Mouse (Mus musculus) stomach, embryonic 14.5 days (tissue): ENCODE data around the gene Med16. TPM values are rescaled to one million over a fixed set of nuclear protein-coding genes. Genes with fewer than 3 reads are reported as not detected.

Experiments used
- ATAC-seq: fragments of 200-750 bp; cut with Nextera tagmentation; 2 replicates; pipeline ENCODE4 v1.8.0; 2017; ENCODE audit warnings: low read depth, moderate TSS enrichment; ENCODE audit not compliant: insufficient number of reproducible peaks, insufficient read depth, low FRiP score
- H3K27ac ChIP-seq: fragments of 300-500 bp; sonication (generic); 2 replicates; pipeline ENCODE4 v1.5.1; 2014; ENCODE audit warnings: mild to moderate bottlenecking, low read length, moderate library complexity, mixed read lengths
- H3K27me3 ChIP-seq: fragments of 300-500 bp; sonication (generic); 2 replicates; pipeline ENCODE4 v1.6.1; 2014; ENCODE audit warnings: low read length, control low read depth, mixed read lengths; ENCODE audit not compliant: control insufficient read depth, insufficient read depth
- H3K36me3 ChIP-seq: fragments of 300-500 bp; sonication (generic); 2 replicates; pipeline ENCODE4 v1.6.1; 2014; ENCODE audit warnings: mild to moderate bottlenecking, control low read depth, low read length, moderate library complexity, mixed read lengths; ENCODE audit not compliant: control insufficient read depth, insufficient read depth
- H3K4me1 ChIP-seq: fragments of 300-500 bp; sonication (generic); 2 replicates; pipeline ENCODE4 v1.6.1; 2014; ENCODE audit warnings: low read length, control low read depth, mixed read lengths; ENCODE audit not compliant: control insufficient read depth, insufficient read depth
- H3K4me2 ChIP-seq: fragments of 300-500 bp; sonication (generic); replicated peaks from 2 replicates; pipeline ENCODE4 v1.6.1; 2014; ENCODE audit warnings: low read depth, low read length, control low read depth
- H3K4me3 ChIP-seq: fragments of 300-500 bp; sonication (generic); 2 replicates; pipeline ENCODE4 v1.5.1; 2014; ENCODE audit warnings: low read depth, low read length, control low read depth
- H3K9ac ChIP-seq: fragments of 300-500 bp; sonication (generic); replicated peaks from 2 replicates; pipeline ENCODE4 v1.6.1; 2014; ENCODE audit warnings: low read depth, mild to moderate bottlenecking, control low read depth, low read length, moderate library complexity, mixed read lengths
- H3K9me3 ChIP-seq: fragments of 300-500 bp; sonication (generic); 2 replicates; pipeline ENCODE4 v1.6.1; 2016; ENCODE audit warnings: low read depth, low read length, control low read depth; ENCODE audit not compliant: control insufficient read depth
- WGBS: fragments of 180-500 bp; shearing (Covaris S2); extraction: QIAGEN DNeasy Blood & Tissue Kit; methylation state at CpG from one replicate; pipeline ENCODE4 v1.1.7; 2014; 5-methylcytosine and 5-hydroxymethylcytosine counted together
- microRNA-seq: library from miRNA; unstranded; fragments of <30 nt; microRNA quantifications from one replicate; pipeline ENCODE4, GENCODE M21; 2016
- polyA plus RNA-seq: library from polyadenylated mRNA; unstranded; fragments of >200 nt; fragmentation: Nextera tagmentation; extraction: Ambion mirVana; gene quantifications from 2 replicates; pipeline ENCODE4 v1.2.1, GENCODE M21; 2014

Gene Med16
- polyA plus RNA-seq, 1 experiment from 2014 or later: 43.4 TPM

DNA sequence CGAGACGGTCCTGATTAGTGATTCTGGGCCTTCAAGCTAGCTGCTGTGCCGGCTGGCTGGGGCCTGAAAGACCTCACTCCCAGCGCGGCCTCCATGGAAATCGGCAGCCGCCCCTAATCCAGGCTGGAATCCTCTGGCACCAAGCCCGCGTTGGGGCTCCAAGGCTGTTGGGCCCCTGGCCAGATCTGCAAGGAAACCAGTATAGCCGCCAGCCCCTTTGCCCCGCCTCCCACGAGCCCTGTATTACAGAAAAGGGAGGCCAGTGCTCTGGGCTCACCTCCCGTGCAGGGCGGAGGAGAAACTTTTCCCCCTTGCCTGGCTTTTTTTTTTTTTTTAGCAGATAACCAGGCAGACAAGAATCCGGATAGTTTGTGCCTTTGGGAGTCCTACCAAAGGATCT lies 55.3 kb downstream of the Med16 start:
- under 1% methylated on average over 15 of the region's 15 CpGs for WGBS
- H3K4me1 ChIP-seq: peaks cover 46% of the 10 kb centered on the region
- peak overlapping the region; percentile 75 for H3K9ac ChIP-seq
- H3K4me2 ChIP-seq: peak overlapping the region; percentile 79
- H3K9me3 ChIP-seq: no peaks in the 10 kb centered on the region
- H3K27ac ChIP-seq: peak overlapping the region; percentile 100
- H3K4me3 ChIP-seq: peak overlapping the region; percentile 46
- no peaks in the 10 kb centered on the region for H3K27me3 ChIP-seq
- peaks cover 21% of the 10 kb centered on the region; the same call in 1 of the 2 replicates for H3K36me3 ChIP-seq
- peak; percentile 51 for ATAC-seq

- peaks cover 40% of the 10 kb centered on the region for H3K4me1 ChIP-seq
Observed at GRCm38 (mm10) chr10:79852827-79853226, 55.9 kb downstream of the Med16 start.

DNA sequence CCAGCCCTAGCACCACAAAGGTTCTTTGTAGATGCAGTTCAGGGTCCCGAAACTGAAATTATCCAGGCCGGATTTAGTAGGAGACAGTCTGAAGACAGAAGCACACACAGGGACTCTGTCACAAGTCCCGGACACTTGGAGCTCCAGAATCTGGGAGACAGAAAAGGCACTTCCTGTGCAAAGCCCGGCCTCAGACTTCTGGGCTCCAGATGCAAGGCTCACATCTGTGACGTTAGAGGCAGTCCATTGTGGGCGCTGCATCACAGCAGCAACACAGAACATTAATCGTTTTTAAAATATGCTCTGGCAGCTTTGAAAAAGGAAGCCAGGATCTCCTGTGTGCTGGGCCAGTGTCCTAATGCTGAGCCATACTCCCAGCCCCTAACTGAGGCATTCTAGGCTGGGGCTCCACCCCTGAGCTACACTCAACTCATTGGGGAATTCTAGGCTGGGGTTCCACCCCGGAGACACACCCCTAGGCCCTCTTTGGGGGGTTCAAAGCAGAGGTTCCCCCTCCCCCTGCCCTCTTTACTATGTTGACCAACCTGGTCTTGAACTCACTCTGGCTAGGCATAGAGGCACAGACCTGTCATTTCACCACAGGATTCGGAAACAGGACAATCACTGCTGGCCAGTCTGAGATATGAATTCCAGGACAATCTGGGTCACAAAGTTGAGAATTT lies 56.5 kb downstream of the Med16 start:
- Histone ChIP-seq H3K4me3 (peak overlapping the region; percentile 46; the same call in 1 of the 2 replicates), H3K27ac (peak overlapping the region; percentile 100), H3K27me3 (no peaks in the 10 kb centered on the region), H3K4me2 (peak overlapping the region; percentile 79), H3K9me3 (no peaks in the 10 kb centered on the region), H3K36me3 (peaks cover 12% of the 10 kb centered on the region; the same call in 1 of the 2 replicates), H3K9ac (peak overlapping the region; percentile 75; the same call in 1 of the 2 replicates), H3K4me1 (peaks cover 34% of the 10 kb centered on the region)
- no peak for ATAC-seq
- WGBS: 31% methylated on average over 9 of the region's 9 CpGs

More at GRCm38 (mm10) chr10:79852827-79853226, 55.9 kb downstream of the Med16 start:
- Histone ChIP-seq H3K27me3 (no peaks in the 10 kb centered on the region), H3K4me2 (peak overlapping the region; percentile 79), H3K9ac (peak overlapping the region; percentile 75), H3K27ac (peak overlapping the region; percentile 100), H3K4me3 (peak overlapping the region; percentile 46), H3K9me3 (no peaks in the 10 kb centered on the region), H3K36me3 (peaks cover 15% of the 10 kb centered on the region; the same call in 1 of the 2 replicates)
- 30% methylated on average over 8 of the region's 8 CpGs for WGBS
- ATAC-seq: no peak

DNA sequence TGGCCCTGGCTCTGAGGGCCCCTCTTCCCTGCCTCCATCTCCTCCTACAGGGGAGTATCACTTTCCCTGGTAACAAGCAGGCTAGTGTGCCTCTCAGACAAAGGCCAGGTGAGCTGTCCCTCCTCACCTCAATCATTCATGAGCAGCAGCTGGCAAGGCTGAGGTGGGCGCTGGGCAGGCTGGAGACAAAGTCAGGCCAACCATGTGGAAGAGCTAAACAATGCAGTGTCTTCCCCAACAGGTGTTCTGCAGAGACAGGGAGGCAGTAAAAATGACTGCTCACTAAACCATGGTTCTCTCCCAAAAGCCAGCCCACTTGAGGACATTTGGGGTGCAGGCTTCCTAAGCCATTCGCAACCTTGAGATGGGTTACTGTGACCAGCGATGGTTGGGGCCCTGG lies 57.1 kb downstream of the Med16 start:
- peaks cover 7% of the 10 kb centered on the region; the same call in 1 of the 2 replicates for H3K36me3 ChIP-seq
- 45% methylated on average over 3 of the region's 3 CpGs for WGBS
- H3K9ac ChIP-seq: 0 out of 2 replicates have a peak overlapping the region, but pooled peaks have one; percentile 22
- peaks cover 28% of the 10 kb centered on the region for H3K4me1 ChIP-seq
- no peak for ATAC-seq
- H3K27me3 ChIP-seq: no peaks in the 10 kb centered on the region
- peak overlapping the region; percentile 100 for H3K27ac ChIP-seq
- no peaks in the 10 kb centered on the region for H3K9me3 ChIP-seq
- 0 out of 2 replicates have a peak overlapping the region, but pooled peaks have one; percentile 6 for H3K4me3 ChIP-seq
- H3K4me2 ChIP-seq: peak overlapping the region; percentile 79

DNA sequence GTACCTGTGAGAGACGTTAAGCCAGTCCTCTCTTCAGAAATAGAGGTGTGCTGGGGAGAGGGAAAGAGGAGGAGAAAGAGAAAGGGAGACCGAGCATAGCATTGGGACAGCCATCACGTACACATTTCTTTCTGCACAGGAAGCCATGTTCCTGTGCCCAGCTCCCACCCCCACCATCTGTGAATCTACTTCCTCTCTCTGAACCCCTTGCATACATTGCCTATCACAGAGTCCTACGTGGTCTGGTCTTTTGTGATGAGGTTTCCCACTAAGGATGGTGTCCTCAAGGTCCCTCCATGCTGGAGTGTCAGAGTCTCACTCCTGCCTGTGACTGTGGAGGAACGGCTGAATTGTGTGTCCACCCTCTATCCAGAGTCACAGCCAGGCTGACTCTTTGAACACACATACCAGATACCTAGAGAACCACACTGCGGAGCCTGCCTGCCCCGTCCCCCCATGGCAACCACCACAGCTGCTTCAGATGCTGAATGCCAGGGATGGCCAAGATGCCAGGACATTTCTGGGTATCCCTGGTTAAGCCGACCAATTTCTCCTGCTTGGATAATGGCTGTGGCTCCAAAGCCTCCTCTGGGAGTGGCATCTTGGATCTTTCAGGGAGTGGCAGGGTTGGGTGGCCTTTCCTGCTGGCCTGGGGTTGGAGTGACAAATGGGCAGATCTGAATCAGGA lies 58.6 kb downstream of the Med16 start:
- Histone ChIP-seq H3K27ac (no peak overlapping the region), H3K9me3 (no peaks in the 10 kb centered on the region), H3K4me1 (peaks cover 22% of the 10 kb centered on the region), H3K4me3 (no peak overlapping the region), H3K4me2 (no peak overlapping the region), H3K9ac (no peak overlapping the region), H3K27me3 (no peaks in the 10 kb centered on the region), H3K36me3 (no peaks in the 10 kb centered on the region)
- 81% methylated on average over 8 of the region's 8 CpGs for WGBS
- no peak for ATAC-seq

DNA sequence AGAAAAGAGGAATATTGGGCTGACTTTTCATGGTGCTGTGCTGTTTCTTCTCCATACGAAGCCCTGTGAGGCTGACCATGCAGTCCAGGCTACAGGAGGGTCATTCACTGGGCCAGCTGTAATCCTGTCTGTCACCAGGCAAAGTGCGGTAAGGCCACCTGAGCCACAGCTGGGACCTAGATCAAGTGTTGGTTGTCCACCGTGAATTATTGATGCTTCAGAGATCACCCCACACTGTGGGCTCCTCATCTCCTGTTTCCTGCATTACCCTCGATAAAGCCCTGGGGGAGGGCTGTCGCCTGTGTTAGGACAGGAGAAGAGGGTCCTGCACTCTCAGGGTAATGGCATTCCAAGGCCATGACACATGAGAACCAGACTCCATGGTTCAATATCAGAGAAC lies 62.2 kb downstream of the Med16 start:
- no peak overlapping the region for H3K27ac ChIP-seq
- H3K4me1 ChIP-seq: peaks cover 22% of the 10 kb centered on the region
- H3K4me3 ChIP-seq: no peak overlapping the region
- no peaks in the 10 kb centered on the region for H3K27me3 ChIP-seq
- H3K36me3 ChIP-seq: no peaks in the 10 kb centered on the region
- H3K4me2 ChIP-seq: no peak overlapping the region
- WGBS: 56% methylated on average over 5 of the region's 5 CpGs
- no peaks in the 10 kb centered on the region for H3K9me3 ChIP-seq
- H3K9ac ChIP-seq: no peak overlapping the region
- ATAC-seq: no peak

Small RNAs within 50 kb of the gene (microRNA-seq; reads per million reads assigned to microRNA genes)
- not detected for gene Mir6910

Other genes starting within 250 kb of the Med16 start
- 29.7 and 30.0 TPM in 2 replicates for gene Madcam1, start 244.4 kb downstream of the Med16 start, polyA plus RNA-seq
- 64.5 and 64.8 TPM in 2 replicates for gene Tpgs1, start 239.6 kb downstream of the Med16 start, polyA plus RNA-seq
- 88.7 and 93.6 TPM in 2 replicates for gene Cdc34, start 226.7 kb downstream of the Med16 start, polyA plus RNA-seq
- gene Gzmm, start 219.9 kb downstream of the Med16 start, polyA plus RNA-seq: 1.0 and 1.6 TPM in 2 replicates
- 871 and 937 TPM in 2 replicates for gene Bsg, start 204.4 kb downstream of the Med16 start, polyA plus RNA-seq
- 0.10 and 0.25 TPM in 2 replicates for gene Hcn2, start 192.3 kb downstream of the Med16 start, polyA plus RNA-seq
- 26.3 and 31.8 TPM in 2 replicates for gene Polrmt, start 162.3 kb downstream of the Med16 start, polyA plus RNA-seq
- gene Fgf22, start 153.8 kb downstream of the Med16 start, polyA plus RNA-seq: 0.29 and 0.39 TPM in 2 replicates
- 72.1 and 77.3 TPM in 2 replicates for gene Rnf126, start 142.0 kb downstream of the Med16 start, polyA plus RNA-seq
- 8.7 and 9.0 TPM in 2 replicates for gene Fstl3, start 131.7 kb downstream of the Med16 start, polyA plus RNA-seq
- not detected in 2 replicates for gene Prss57, start 118.0 kb downstream of the Med16 start, polyA plus RNA-seq
- gene Palm, start 115.4 kb downstream of the Med16 start, polyA plus RNA-seq: 67.0 and 78.0 TPM in 2 replicates
- gene Misp, start 87.9 kb downstream of the Med16 start, polyA plus RNA-seq: 27.6 and 33.1 TPM in 2 replicates
- gene Ptbp1, start 54.5 kb downstream of the Med16 start, polyA plus RNA-seq: 237 and 275 TPM in 2 replicates
- 2.9 and 5.6 TPM in 2 replicates for gene Prtn3, start 34.4 kb downstream of the Med16 start, polyA plus RNA-seq
- gene Plppr3, start 34.3 kb downstream of the Med16 start, polyA plus RNA-seq: 41.3 and 51.7 TPM in 2 replicates
- gene Elane, start 22.7 kb downstream of the Med16 start, polyA plus RNA-seq: 0.88 and 3.3 TPM in 2 replicates
- not detected in 2 replicates for gene Cfd, start 18.1 kb downstream of the Med16 start, polyA plus RNA-seq
- gene Gm26602, start 1.9 kb upstream of the Med16 start, polyA plus RNA-seq: 5.3 TPM in 1 of 2 replicates, not detected in the other
- 0.81 and 1.0 TPM in 2 replicates for gene Kiss1r, start 8.0 kb upstream of the Med16 start, polyA plus RNA-seq
- gene R3hdm4, start 12.3 kb upstream of the Med16 start, polyA plus RNA-seq: 143 and 151 TPM in 2 replicates
- gene Arid3a, start 18.1 kb upstream of the Med16 start, polyA plus RNA-seq: 12.7 and 14.0 TPM in 2 replicates
- gene Wdr18, start 51.2 kb upstream of the Med16 start, polyA plus RNA-seq: 97.2 and 107 TPM in 2 replicates
- gene Grin3b, start 61.8 kb upstream of the Med16 start, polyA plus RNA-seq: 0.32 and 0.36 TPM in 2 replicates
- gene Tmem259, start 75.4 kb upstream of the Med16 start, polyA plus RNA-seq: 15.6 and 16.7 TPM in 2 replicates
- 397 and 424 TPM in 2 replicates for gene Cnn2, start 79.7 kb upstream of the Med16 start, polyA plus RNA-seq
- 3.2 and 3.6 TPM in 2 replicates for gene Abca7, start 87.6 kb upstream of the Med16 start, polyA plus RNA-seq
- gene Arhgap45, start 107.7 kb upstream of the Med16 start, polyA plus RNA-seq: 5.1 and 5.7 TPM in 2 replicates
- 220 TPM in 2 replicates for gene Polr2e, start 130.9 kb upstream of the Med16 start, polyA plus RNA-seq
- 434 and 466 TPM in 2 replicates for gene Gpx4, start 138.2 kb upstream of the Med16 start, polyA plus RNA-seq
- 13.2 and 15.7 TPM in 2 replicates for gene Sbno2, start 196.6 kb upstream of the Med16 start, polyA plus RNA-seq
- gene Stk11, start 206.9 kb upstream of the Med16 start, polyA plus RNA-seq: 25.2 and 25.9 TPM in 2 replicates
- 481 and 531 TPM in 2 replicates for gene Atp5d, start 229.7 kb upstream of the Med16 start, polyA plus RNA-seq
- 7.5 and 10.1 TPM in 2 replicates for gene Cbarp, start 231.9 kb upstream of the Med16 start, polyA plus RNA-seq
- 29.3 and 32.1 TPM in 2 replicates for gene Midn, start 239.3 kb upstream of the Med16 start, polyA plus RNA-seq